Mouse (Mus musculus): ENCODE measurements around the gene 4930455H04Rik. TPM values are rescaled to one million over a fixed set of nuclear protein-coding genes. Genes with fewer than 3 reads are reported as not detected.

Gene 4930455H04Rik
- polyA plus RNA-seq, 2 experiments, result not detected

- ATAC-seq (ENCODE audit: insufficient read depth), result no peak
- no peaks in the 10 kb centered on the region for H3K4me1 ChIP-seq (replicated peaks; ENCODE audit: control insufficient read depth in 2 of 2, insufficient read depth in 2 of 2, low read length in 1 of 2)
- TF ChIP-seq CTCF (IDR thresholded peaks at IDR 0.05; ENCODE audit: low read depth) (no peak), EP300 (IDR thresholded peaks at IDR 0.05; ENCODE audit: low read depth) (no peak)
- no peak overlapping the region for H3K4me3 ChIP-seq (ENCODE audit: insufficient read depth in 1 of 2, low read depth in 2 of 2, low read length in 2 of 2)
- no peak for DNase-seq (ENCODE audit: low read depth in 3 of 3, low spot score in 3 of 3)
- H3K9ac ChIP-seq (replicated peaks), result no peak overlapping the region
- H3K9me3 ChIP-seq (ENCODE audit: control insufficient read depth, low read length), result no peaks in the 10 kb centered on the region
- H3K27me3 ChIP-seq (ENCODE audit: control insufficient read depth, insufficient read depth, low read length), result no peaks in the 10 kb centered on the region
- H3K36me3 ChIP-seq (replicated peaks; ENCODE audit: control insufficient read depth, insufficient read depth, low read depth), result no peaks in the 10 kb centered on the region
- H3K27ac ChIP-seq, result no peak overlapping the region
- 58% methylated on average over 3 of the region's 3 CpGs for WGBS (ENCODE audit: insufficient replicate concordance)
- no peak overlapping the region for H3K4me2 ChIP-seq (ENCODE audit: low read depth)
Measured at GRCm38 (mm10) chr3:117006636-117007035, 38.6 kb downstream of the 4930455H04Rik start.

- H3K9ac ChIP-seq (replicated peaks), result no peak overlapping the region
- no peaks in the 10 kb centered on the region for H3K9me3 ChIP-seq (ENCODE audit: control insufficient read depth, low read length)
- no peak overlapping the region for H3K27ac ChIP-seq
- TF ChIP-seq EP300 (IDR thresholded peaks at IDR 0.05; ENCODE audit: low read depth) (no peak), CTCF (IDR thresholded peaks at IDR 0.05; ENCODE audit: low read depth) (no peak)
- H3K4me2 ChIP-seq (ENCODE audit: low read depth), result no peak overlapping the region
- no peaks in the 10 kb centered on the region for H3K27me3 ChIP-seq (ENCODE audit: control insufficient read depth, insufficient read depth, low read length)
- no peaks in the 10 kb centered on the region for H3K36me3 ChIP-seq (replicated peaks; ENCODE audit: control insufficient read depth, insufficient read depth, low read depth)
- no peak for DNase-seq (ENCODE audit: low read depth in 3 of 3, low spot score in 3 of 3)
- ATAC-seq (ENCODE audit: insufficient read depth), result no peak
- no peak overlapping the region for H3K4me3 ChIP-seq (ENCODE audit: insufficient read depth in 1 of 2, low read depth in 2 of 2, low read length in 2 of 2)
- no peaks in the 10 kb centered on the region for H3K4me1 ChIP-seq (replicated peaks; ENCODE audit: control insufficient read depth in 2 of 2, insufficient read depth in 2 of 2, low read length in 1 of 2)
- WGBS (ENCODE audit: insufficient replicate concordance), result 74% methylated on average over 6 of the region's 6 CpGs
Measured at GRCm38 (mm10) chr3:117007340-117007739, 39.3 kb downstream of the 4930455H04Rik start.

- Histone ChIP-seq H3K36me3 (replicated peaks; ENCODE audit: control insufficient read depth, insufficient read depth, low read depth) (no peaks in the 10 kb centered on the region), H3K4me1 (replicated peaks; ENCODE audit: control insufficient read depth in 2 of 2, insufficient read depth in 2 of 2, low read length in 1 of 2) (no peaks in the 10 kb centered on the region), H3K27ac (no peak overlapping the region), H3K27me3 (ENCODE audit: control insufficient read depth, insufficient read depth, low read length) (no peaks in the 10 kb centered on the region), H3K4me3 (ENCODE audit: insufficient read depth in 1 of 2, low read depth in 2 of 2, low read length in 2 of 2) (no peak overlapping the region), H3K9me3 (ENCODE audit: control insufficient read depth, low read length) (no peaks in the 10 kb centered on the region), H3K9ac (replicated peaks) (no peak overlapping the region), H3K4me2 (ENCODE audit: low read depth) (no peak overlapping the region)
- WGBS (ENCODE audit: insufficient replicate concordance), result 66% methylated on average over 6 of the region's 6 CpGs
- no peak for TF ChIP-seq CTCF (IDR thresholded peaks at IDR 0.05; ENCODE audit: low read depth)
- TF ChIP-seq EP300 (IDR thresholded peaks at IDR 0.05; ENCODE audit: low read depth), result no peak
- DNase-seq (ENCODE audit: low read depth in 3 of 3, low spot score in 3 of 3), result no peak
- ATAC-seq (ENCODE audit: insufficient read depth), result no peak
Measured at GRCm38 (mm10) chr3:117010182-117010581, 42.1 kb downstream of the 4930455H04Rik start.

GRCm38 (mm10) chr3:117020319-117020718 is 52.3 kb downstream of the 4930455H04Rik start:
- TF ChIP-seq CTCF (IDR thresholded peaks at IDR 0.05; ENCODE audit: low read depth) (no peak), EP300 (IDR thresholded peaks at IDR 0.05; ENCODE audit: low read depth) (no peak)
- ATAC-seq (ENCODE audit: insufficient read depth) (no peak), DNase-seq (ENCODE audit: low read depth in 3 of 3, low spot score in 3 of 3) (no peak)
- Histone ChIP-seq H3K27me3 (ENCODE audit: control insufficient read depth, insufficient read depth, low read length) (no peaks in the 10 kb centered on the region), H3K36me3 (replicated peaks; ENCODE audit: control insufficient read depth, insufficient read depth, low read depth) (no peaks in the 10 kb centered on the region), H3K4me2 (ENCODE audit: low read depth) (no peak overlapping the region), H3K4me1 (replicated peaks; ENCODE audit: control insufficient read depth in 2 of 2, insufficient read depth in 2 of 2, low read length in 1 of 2) (0 out of 4 replicates have a peak, but pooled peaks cover 0 to 5% of the 10 kb centered on the region in 2 experiments), H3K9ac (replicated peaks) (no peak overlapping the region), H3K9me3 (ENCODE audit: control insufficient read depth, low read length) (no peaks in the 10 kb centered on the region), H3K27ac (no peak overlapping the region), H3K4me3 (ENCODE audit: insufficient read depth in 1 of 2, low read depth in 2 of 2, low read length in 2 of 2) (no peak overlapping the region)
- WGBS (ENCODE audit: insufficient replicate concordance), result 74% methylated on average over 3 of the region's 3 CpGs

- no peak for TF ChIP-seq EP300 (IDR thresholded peaks at IDR 0.05; ENCODE audit: low read depth)
- no peak for TF ChIP-seq CTCF (IDR thresholded peaks at IDR 0.05; ENCODE audit: low read depth)
- Histone ChIP-seq H3K36me3 (replicated peaks; ENCODE audit: control insufficient read depth, insufficient read depth, low read depth) (no peaks in the 10 kb centered on the region), H3K9me3 (ENCODE audit: control insufficient read depth, low read length) (no peaks in the 10 kb centered on the region), H3K9ac (replicated peaks) (no peak overlapping the region), H3K4me2 (ENCODE audit: low read depth) (no peak overlapping the region), H3K27me3 (ENCODE audit: control insufficient read depth, insufficient read depth, low read length) (no peaks in the 10 kb centered on the region), H3K4me1 (replicated peaks; ENCODE audit: control insufficient read depth in 2 of 2, insufficient read depth in 2 of 2, low read length in 1 of 2) (0 out of 4 replicates have a peak, but pooled peaks cover 0 to 5% of the 10 kb centered on the region in 2 experiments), H3K4me3 (ENCODE audit: insufficient read depth in 1 of 2, low read depth in 2 of 2, low read length in 2 of 2) (no peak overlapping the region), H3K27ac (no peak overlapping the region)
- 65% methylated on average over 7 of the region's 7 CpGs for WGBS (ENCODE audit: insufficient replicate concordance)
- DNase-seq (ENCODE audit: low read depth in 3 of 3, low spot score in 3 of 3), result no peak
- ATAC-seq (ENCODE audit: insufficient read depth), result no peak
Measured at GRCm38 (mm10) chr3:117021907-117022306, 53.8 kb downstream of the 4930455H04Rik start.
